Mouse (Mus musculus): Measurements from ENCODE around the gene Sept9. TPM values are rescaled to one million over a fixed set of nuclear protein-coding genes. Genes with fewer than 3 reads are reported as not detected.

Sept9 gene
- polyA plus RNA-seq, 1 experiment, result 45.3 TPM

DNA sequence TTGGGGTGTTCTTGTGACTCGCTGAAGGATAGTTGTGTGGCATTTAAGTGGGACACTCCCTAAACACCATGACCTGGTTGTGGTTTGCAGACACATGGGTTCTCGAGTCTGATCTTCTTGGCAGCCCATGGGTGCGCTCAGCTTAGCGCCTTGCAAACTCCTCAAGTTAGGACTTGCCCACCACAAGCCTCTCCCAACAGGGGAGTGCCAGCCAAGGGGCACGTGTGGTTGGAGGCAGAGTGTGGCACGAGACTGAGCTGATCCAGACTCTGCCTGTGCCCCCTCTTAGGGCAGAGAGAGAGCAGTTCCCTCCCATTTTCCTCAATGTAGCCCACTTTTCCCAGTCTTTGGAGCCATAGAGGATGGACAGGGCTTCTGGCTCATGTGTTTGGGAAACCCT, 18.6 kb downstream of the Sept9 start:
- H3K4me3 ChIP-seq (ENCODE audit: extremely low read depth, insufficient read depth, insufficient read length), result no peak overlapping the region
- no peak overlapping the region for H3K27ac ChIP-seq (ENCODE audit: insufficient read depth, low read length)

DNA sequence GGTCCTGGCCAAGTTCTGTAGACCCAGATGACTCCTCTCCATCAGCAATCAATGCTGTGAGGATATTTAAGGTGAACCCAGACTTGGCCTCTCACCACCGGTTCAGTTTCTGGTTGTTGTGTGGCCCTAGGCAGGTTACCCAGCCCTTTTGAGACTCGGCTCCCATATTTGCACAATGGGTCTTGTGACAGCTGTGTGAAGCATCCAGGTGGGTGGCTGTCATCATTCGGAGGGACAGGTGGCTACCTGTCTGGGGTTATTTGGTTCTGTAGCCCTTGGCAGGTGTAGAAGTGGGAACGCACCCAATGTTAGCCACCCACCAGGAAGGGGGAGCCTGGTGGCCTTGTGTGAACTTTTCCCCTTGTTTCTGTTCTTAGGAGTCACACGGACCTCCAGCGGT, 19.0 kb downstream of the Sept9 start:
- WGBS, result 97% methylated on average over 6 of the region's 6 CpGs
- no peaks in the 10 kb centered on the region for H3K27me3 ChIP-seq (ENCODE audit: control insufficient read depth, insufficient read depth, low read length)

More for the DNA sequence above, 18.6 kb downstream of the Sept9 start:
- no peak for DNase-seq (ENCODE audit: low read depth in 1 of 2, low spot score in 2 of 2)
- TF ChIP-seq CTCF (IDR thresholded peaks at IDR 0.05; ENCODE audit: extremely low read depth, insufficient read depth, insufficient read length, insufficient replicate concordance) (no peak), POLR2A (IDR thresholded peaks at IDR 0.05; ENCODE audit: low read depth, low read length) (no peak)
- Histone ChIP-seq H3K4me1 (ENCODE audit: control insufficient read depth, insufficient read depth, insufficient read length) (no peaks in the 10 kb centered on the region), H3K27me3 (ENCODE audit: control insufficient read depth, insufficient read depth, low read length) (no peaks in the 10 kb centered on the region), H3K36me3 (ENCODE audit: control insufficient read depth, insufficient read depth, low read length) (no peaks in the 10 kb centered on the region)
- 77% methylated on average over 6 of the region's 6 CpGs for WGBS

DNA sequence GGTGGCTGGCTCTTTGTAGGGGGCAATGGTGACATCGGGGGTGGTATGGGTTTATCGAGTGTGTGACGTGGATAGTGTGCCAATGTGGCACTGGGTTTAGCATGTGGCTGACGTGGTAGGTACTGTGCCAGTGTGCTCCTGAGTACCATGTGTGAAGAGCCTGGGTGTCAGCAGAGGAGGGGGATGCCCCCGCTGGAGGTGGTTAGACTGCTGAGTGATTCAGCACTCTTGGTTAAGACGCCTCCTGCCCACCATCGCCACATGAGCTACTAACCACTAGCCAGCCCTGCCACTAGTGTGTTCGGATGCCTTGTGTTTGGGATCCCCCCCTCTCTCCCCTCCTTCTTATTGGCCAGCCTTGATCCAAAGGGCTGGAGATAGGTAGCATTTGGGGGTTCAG, 21.3 kb downstream of the Sept9 start:
- H3K36me3 ChIP-seq (ENCODE audit: control insufficient read depth, insufficient read depth, low read length), result no peaks in the 10 kb centered on the region
- H3K27ac ChIP-seq (ENCODE audit: insufficient read depth, low read length), result no peak overlapping the region
- no peaks in the 10 kb centered on the region for H3K27me3 ChIP-seq (ENCODE audit: control insufficient read depth, insufficient read depth, low read length)
- 62% methylated on average over 8 of the region's 8 CpGs for WGBS
- no peak overlapping the region for H3K4me3 ChIP-seq (ENCODE audit: extremely low read depth, insufficient read depth, insufficient read length)
- DNase-seq (ENCODE audit: low read depth in 1 of 2, low spot score in 2 of 2), result no peak
- no peaks in the 10 kb centered on the region for H3K4me1 ChIP-seq (ENCODE audit: control insufficient read depth, insufficient read depth, insufficient read length)
- TF ChIP-seq POLR2A (IDR thresholded peaks at IDR 0.05; ENCODE audit: low read depth, low read length), result no peak
- TF ChIP-seq CTCF (IDR thresholded peaks at IDR 0.05; ENCODE audit: extremely low read depth, insufficient read depth, insufficient read length, insufficient replicate concordance), result no peak

More for the DNA sequence above, 19.0 kb downstream of the Sept9 start:
- no peak overlapping the region for H3K4me3 ChIP-seq (ENCODE audit: extremely low read depth, insufficient read depth, insufficient read length)
- H3K27ac ChIP-seq (ENCODE audit: insufficient read depth, low read length), result no peak overlapping the region
- TF ChIP-seq CTCF (IDR thresholded peaks at IDR 0.05; ENCODE audit: extremely low read depth, insufficient read depth, insufficient read length, insufficient replicate concordance), result no peak
- no peak for TF ChIP-seq POLR2A (IDR thresholded peaks at IDR 0.05; ENCODE audit: low read depth, low read length)
- H3K4me1 ChIP-seq (ENCODE audit: control insufficient read depth, insufficient read depth, insufficient read length), result no peaks in the 10 kb centered on the region
- H3K36me3 ChIP-seq (ENCODE audit: control insufficient read depth, insufficient read depth, low read length), result no peaks in the 10 kb centered on the region
- DNase-seq (ENCODE audit: low read depth in 1 of 2, low spot score in 2 of 2), result no peak

DNA sequence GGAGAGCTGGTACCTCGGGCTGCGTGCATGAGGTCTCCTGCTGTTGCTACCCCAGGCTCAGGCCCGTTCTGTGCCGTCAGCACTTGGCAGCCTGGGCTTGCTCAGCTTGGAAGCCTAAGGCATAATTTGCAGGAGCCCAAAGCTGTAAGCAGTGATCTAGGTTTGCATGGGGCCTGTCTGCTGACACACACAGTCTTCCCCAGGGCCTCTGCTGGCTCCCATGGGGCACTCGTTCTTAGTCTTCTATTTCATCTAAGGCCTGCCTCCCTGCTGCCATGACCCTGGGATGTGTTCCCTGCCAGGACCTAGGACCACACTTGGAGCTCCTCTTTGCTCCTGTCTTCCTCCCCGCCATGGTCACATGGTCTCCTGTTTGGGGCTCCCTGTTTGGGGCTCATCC, 21.7 kb downstream of the Sept9 start:
- WGBS, result 91% methylated on average over 6 of the region's 6 CpGs
- H3K27ac ChIP-seq (ENCODE audit: insufficient read depth, low read length), result no peak overlapping the region

DNA sequence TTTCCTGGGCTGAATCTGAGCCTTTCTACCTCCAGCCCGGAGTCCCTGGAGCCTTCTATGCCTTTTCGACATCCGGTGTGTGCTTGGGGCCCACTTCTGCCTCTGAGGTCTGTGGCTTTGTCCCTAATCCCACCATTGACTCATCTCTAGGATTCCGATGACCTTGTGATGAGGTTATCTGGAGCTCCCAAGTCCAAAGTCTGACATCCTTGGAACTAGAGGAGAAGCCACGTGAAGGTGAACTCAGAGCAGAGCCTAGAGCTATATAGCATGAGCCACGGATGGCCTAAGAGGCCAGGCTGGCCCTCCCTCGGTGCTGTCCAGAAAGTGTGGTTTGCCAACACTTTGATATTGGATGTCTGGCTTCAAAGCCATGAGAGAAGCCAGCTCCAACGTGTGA, 23.4 kb downstream of the Sept9 start:
- no peak overlapping the region for H3K27ac ChIP-seq (ENCODE audit: insufficient read depth, low read length)
- no peak for TF ChIP-seq POLR2A (IDR thresholded peaks at IDR 0.05; ENCODE audit: low read depth, low read length)
- TF ChIP-seq CTCF (IDR thresholded peaks at IDR 0.05; ENCODE audit: extremely low read depth, insufficient read depth, insufficient read length, insufficient replicate concordance), result no peak
- WGBS, result 82% methylated on average over 8 of the region's 8 CpGs
- DNase-seq (ENCODE audit: low read depth in 1 of 2, low spot score in 2 of 2), result no peak
- H3K4me3 ChIP-seq (ENCODE audit: extremely low read depth, insufficient read depth, insufficient read length), result no peak overlapping the region
- no peaks in the 10 kb centered on the region for H3K27me3 ChIP-seq (ENCODE audit: control insufficient read depth, insufficient read depth, low read length)
- H3K36me3 ChIP-seq (ENCODE audit: control insufficient read depth, insufficient read depth, low read length), result no peaks in the 10 kb centered on the region
- H3K4me1 ChIP-seq (ENCODE audit: control insufficient read depth, insufficient read depth, insufficient read length), result no peaks in the 10 kb centered on the region

More for the DNA sequence above, 21.7 kb downstream of the Sept9 start:
- H3K4me3 ChIP-seq (ENCODE audit: extremely low read depth, insufficient read depth, insufficient read length), result no peak overlapping the region
- DNase-seq (ENCODE audit: low read depth in 1 of 2, low spot score in 2 of 2), result no peak
- no peaks in the 10 kb centered on the region for H3K4me1 ChIP-seq (ENCODE audit: control insufficient read depth, insufficient read depth, insufficient read length)
- TF ChIP-seq POLR2A (IDR thresholded peaks at IDR 0.05; ENCODE audit: low read depth, low read length) (no peak), CTCF (IDR thresholded peaks at IDR 0.05; ENCODE audit: extremely low read depth, insufficient read depth, insufficient read length, insufficient replicate concordance) (no peak)
- no peaks in the 10 kb centered on the region for H3K27me3 ChIP-seq (ENCODE audit: control insufficient read depth, insufficient read depth, low read length)
- no peaks in the 10 kb centered on the region for H3K36me3 ChIP-seq (ENCODE audit: control insufficient read depth, insufficient read depth, low read length)

DNA sequence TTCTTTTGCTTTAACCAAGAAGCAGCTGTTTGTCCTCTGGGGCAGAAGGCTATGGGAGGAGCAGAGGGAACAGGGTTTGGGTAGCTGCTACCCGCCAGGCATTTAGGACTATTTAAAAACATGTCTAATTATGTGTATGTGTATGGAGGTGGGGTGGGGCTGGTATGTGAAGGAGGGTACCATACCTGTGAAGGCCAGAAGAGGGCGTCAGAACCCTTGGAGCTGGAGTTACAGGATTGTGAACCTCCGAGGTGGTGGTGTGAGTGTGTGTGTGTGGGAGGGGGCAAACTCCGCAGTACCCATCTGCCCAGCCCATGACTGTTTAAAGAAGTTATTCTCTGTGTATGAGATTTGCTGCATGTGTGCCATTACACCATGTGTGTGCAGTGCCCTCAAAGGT, 25.3 kb downstream of the Sept9 start:
- TF ChIP-seq CTCF (IDR thresholded peaks at IDR 0.05; ENCODE audit: extremely low read depth, insufficient read depth, insufficient read length, insufficient replicate concordance), result no peak
- no peak for TF ChIP-seq POLR2A (IDR thresholded peaks at IDR 0.05; ENCODE audit: low read depth, low read length)
- WGBS, result 74% methylated on average over 4 of the region's 4 CpGs
- no peak for DNase-seq (ENCODE audit: low read depth in 1 of 2, low spot score in 2 of 2)
- Histone ChIP-seq H3K27me3 (ENCODE audit: control insufficient read depth, insufficient read depth, low read length) (no peaks in the 10 kb centered on the region), H3K27ac (ENCODE audit: insufficient read depth, low read length) (no peak overlapping the region), H3K36me3 (ENCODE audit: control insufficient read depth, insufficient read depth, low read length) (no peaks in the 10 kb centered on the region), H3K4me3 (ENCODE audit: extremely low read depth, insufficient read depth, insufficient read length) (no peak overlapping the region), H3K4me1 (ENCODE audit: control insufficient read depth, insufficient read depth, insufficient read length) (no peaks in the 10 kb centered on the region)

DNA sequence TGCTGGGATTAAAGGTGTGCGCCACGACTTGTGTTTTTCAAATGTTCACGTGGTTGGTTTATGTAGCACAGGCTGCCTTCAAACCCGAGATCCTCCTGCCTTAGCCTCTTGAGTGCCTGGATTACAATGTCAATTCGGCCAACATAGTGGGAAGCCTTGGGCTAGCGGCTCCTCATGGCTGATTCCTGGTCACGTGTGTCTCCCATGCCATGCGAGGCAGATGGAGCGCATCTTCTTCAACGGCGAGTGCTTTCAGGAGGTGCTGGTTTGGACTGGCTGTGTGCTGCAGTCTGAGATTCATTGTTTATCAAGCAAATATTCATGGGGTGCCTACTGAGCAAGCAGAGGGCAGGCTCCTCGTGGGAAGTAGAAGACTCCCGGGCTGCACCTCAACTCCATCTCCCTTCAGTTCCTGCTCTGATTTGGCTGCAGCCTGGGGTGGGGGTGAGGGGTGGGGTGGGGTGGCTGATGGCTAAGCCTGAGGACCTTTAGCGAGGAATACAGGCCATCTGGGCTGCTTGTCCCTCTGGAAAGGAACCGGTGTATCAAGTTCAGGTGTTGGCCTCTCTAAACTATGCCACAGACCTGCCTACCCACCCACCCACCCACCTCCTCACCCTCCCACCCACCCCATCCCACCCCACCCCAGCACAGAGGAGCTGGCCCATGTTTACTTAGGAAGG, 26.2 kb downstream of the Sept9 start:
- Histone ChIP-seq H3K4me3 (ENCODE audit: extremely low read depth, insufficient read depth, insufficient read length) (no peak overlapping the region), H3K4me1 (ENCODE audit: control insufficient read depth, insufficient read depth, insufficient read length) (no peaks in the 10 kb centered on the region), H3K27ac (ENCODE audit: insufficient read depth, low read length) (no peak overlapping the region), H3K36me3 (ENCODE audit: control insufficient read depth, insufficient read depth, low read length) (no peaks in the 10 kb centered on the region), H3K27me3 (ENCODE audit: control insufficient read depth, insufficient read depth, low read length) (no peaks in the 10 kb centered on the region)
- TF ChIP-seq CTCF (IDR thresholded peaks at IDR 0.05; ENCODE audit: extremely low read depth, insufficient read depth, insufficient read length, insufficient replicate concordance) (no peak), POLR2A (IDR thresholded peaks at IDR 0.05; ENCODE audit: low read depth, low read length) (no peak)
- no peak for DNase-seq (ENCODE audit: low read depth in 1 of 2, low spot score in 2 of 2)
- WGBS, result 90% methylated on average over 15 of the region's 15 CpGs
